Mouse (Mus musculus): ENCODE measurements at regions not wholly inside any gene's neighbourhood (a gene's known extent, or its start where the extent isn't known, plus 50 kb on each side); places are given as distances from the start of the nearest gene placed in this dataset.

DNA sequence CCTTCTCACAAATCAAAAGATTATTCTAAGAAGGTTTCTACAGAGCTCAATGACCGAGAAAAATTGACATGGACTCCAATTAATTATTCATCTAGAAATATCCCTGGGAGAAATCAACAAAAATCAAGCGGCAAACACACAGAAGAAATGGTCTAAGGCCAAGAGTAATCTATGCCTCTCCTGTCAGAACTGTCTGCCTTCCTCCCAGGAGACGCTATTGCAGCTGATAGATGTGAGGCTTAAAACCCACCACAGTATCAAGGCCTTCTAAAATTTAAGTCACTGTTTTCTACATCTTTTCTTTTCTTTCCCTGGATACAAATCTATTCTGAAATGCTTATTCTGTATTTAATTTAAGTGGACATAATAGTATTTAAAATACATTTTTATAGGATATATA, 102.8 kb upstream of the Speer4c start:
- TF ChIP-seq USF1 (IDR thresholded peaks at IDR 0.05; ENCODE audit: low read depth): no peak
- no peak for TF ChIP-seq MYOD1 (IDR thresholded peaks at IDR 0.05; ENCODE audit: control insufficient read depth in 1 of 3, insufficient read length in 2 of 3, low read depth in 2 of 3)

Data from myocyte (in vitro differentiated cells).